Mouse (Mus musculus) midbrain, embryonic 14.5 days (tissue): Measurements from ENCODE around the gene Rreb1. TPM values are rescaled to one million over a fixed set of nuclear protein-coding genes. Genes with fewer than 3 reads are reported as not detected.

Source experiments
- ATAC-seq: fragments of 200-750 bp; cut with Nextera tagmentation; 2 replicates; pipeline ENCODE4 v1.8.0; 2017; ENCODE audit warnings: moderate number of reproducible peaks, moderate library complexity; ENCODE audit not compliant: low FRiP score, low TSS enrichment
- DNase-seq: peaks from one replicate; pipeline ENCODE4 v3.0.0-alpha.2; 2015
- H3K27ac ChIP-seq: fragments of 300-500 bp; sonication (generic); replicated peaks from 2 replicates; pipeline ENCODE4 v1.5.1; 2014; ENCODE audit warnings: mild to moderate bottlenecking, low read depth, low read length, moderate library complexity
- H3K27me3 ChIP-seq: fragments of 300-500 bp; sonication (generic); 2 replicates; pipeline ENCODE4 v1.6.1; 2014; ENCODE audit warnings: low read length, control low read depth, mixed read lengths; ENCODE audit not compliant: control insufficient read depth, insufficient read depth
- H3K36me3 ChIP-seq: fragments of 300-500 bp; sonication (generic); 2 replicates; pipeline ENCODE4 v1.6.1; 2014; ENCODE audit warnings: low read length, control low read depth; ENCODE audit not compliant: control insufficient read depth, insufficient read depth
- H3K4me1 ChIP-seq: fragments of 300-500 bp; sonication (generic); 2 replicates; pipeline ENCODE4 v1.6.1; 2014; ENCODE audit warnings: mild to moderate bottlenecking, antibody characterized with exemption, low read length, control low read depth; ENCODE audit not compliant: control insufficient read depth, insufficient read depth
- H3K4me2 ChIP-seq: fragments of 300-500 bp; sonication (generic); 2 replicates; pipeline ENCODE4 v1.6.1; 2014; ENCODE audit warnings: mild to moderate bottlenecking, low read length, moderate library complexity
- H3K4me3 ChIP-seq: fragments of 300-500 bp; sonication (generic); replicated peaks from 2 replicates; pipeline ENCODE4 v1.5.1; 2014; ENCODE audit warnings: low read depth, low read length
- H3K9ac ChIP-seq: fragments of 300-500 bp; sonication (generic); replicated peaks from 2 replicates; pipeline ENCODE4 v1.6.1; 2014; ENCODE audit warnings: mild to moderate bottlenecking, low read length, moderate library complexity
- H3K9me3 ChIP-seq: fragments of 300-500 bp; sonication (generic); 2 replicates; pipeline ENCODE4 v1.6.1; 2016; ENCODE audit warnings: low read length, control low read depth, mixed read lengths; ENCODE audit not compliant: control insufficient read depth
- WGBS: fragments of 180-500 bp; shearing (Covaris S2); extraction: QIAGEN DNeasy Blood & Tissue Kit; methylation state at CpG from one replicate; pipeline ENCODE4 v1.1.7; 2014; 5-methylcytosine and 5-hydroxymethylcytosine counted together
- polyA plus RNA-seq: library from polyadenylated mRNA; unstranded; fragments of >200 nt; fragmentation: Nextera tagmentation; extraction: Ambion mirVana; gene quantifications from 2 replicates; pipeline ENCODE4 v1.2.1, GENCODE M21; 2014

The Rreb1 gene
- polyA plus RNA-seq, 1 experiment from 2014 or later = 3.9 TPM

GRCm38 (mm10) chr13:37776675-37777074, 1.5 kb upstream of the Rreb1 start:
- no peak overlapping the region for H3K27ac ChIP-seq

GRCm38 (mm10) chr13:37777351-37778146, 651 bp upstream of the Rreb1 start:
- 18% methylated on average over 25 of the region's 25 CpGs for WGBS
- ATAC-seq = peak; percentile 37
- no peaks in the 10 kb centered on the region for H3K9me3 ChIP-seq
- H3K27ac ChIP-seq = no peak overlapping the region
- H3K4me1 ChIP-seq = peaks cover 15% of the 10 kb centered on the region; the same call in 1 of the 2 replicates
- H3K27me3 ChIP-seq = peaks cover 29% of the 10 kb centered on the region; the same call in 1 of the 2 replicates
- peak overlapping the region; percentile 55 for H3K4me3 ChIP-seq
- H3K9ac ChIP-seq = peak overlapping the region; percentile 48; the same call in 1 of the 2 replicates
- no peaks in the 10 kb centered on the region for H3K36me3 ChIP-seq
- H3K4me2 ChIP-seq = peak overlapping the region; percentile 100
- DNase-seq = no peak

More at GRCm38 (mm10) chr13:37776675-37777074, 1.5 kb upstream of the Rreb1 start:
- Histone ChIP-seq H3K9ac (no peak overlapping the region), H3K9me3 (no peaks in the 10 kb centered on the region), H3K4me3 (no peak overlapping the region), H3K27me3 (peaks cover 29% of the 10 kb centered on the region; the same call in 1 of the 2 replicates), H3K36me3 (no peaks in the 10 kb centered on the region), H3K4me1 (peaks cover 15% of the 10 kb centered on the region; the same call in 1 of the 2 replicates), H3K4me2 (no peak overlapping the region)
- DNase-seq (no peak), ATAC-seq (no peak)

DNA sequence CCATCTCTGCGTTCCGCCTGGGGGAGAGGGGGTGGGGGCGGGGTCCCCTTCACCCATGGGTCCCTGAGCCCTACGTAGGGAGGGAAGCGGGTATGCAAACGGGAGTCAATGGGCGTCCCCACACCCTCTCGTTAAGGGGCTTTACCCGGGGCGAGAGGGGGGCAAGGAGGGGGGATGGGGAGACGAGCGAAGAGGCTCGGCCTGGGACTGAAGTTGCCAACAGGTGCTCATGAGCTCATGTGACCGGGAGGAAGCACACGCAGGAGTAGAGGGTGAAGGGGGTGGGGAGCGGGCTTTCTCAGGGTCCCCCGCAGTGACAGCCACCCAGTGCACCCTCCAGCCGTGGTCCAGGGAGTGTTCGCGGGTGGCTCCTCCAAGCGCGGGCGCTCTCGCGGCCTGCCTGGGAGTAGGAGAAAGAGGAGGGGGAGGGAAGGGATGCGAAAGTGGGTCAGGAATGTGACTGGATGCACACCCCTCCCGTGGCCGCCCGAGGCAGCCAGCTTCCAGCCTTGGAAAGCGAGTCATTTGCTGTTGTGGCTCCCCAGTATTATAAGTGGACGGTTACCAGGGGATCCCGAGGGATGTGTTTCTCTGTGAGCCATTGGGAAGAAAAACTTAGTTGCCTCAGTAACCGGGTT, 513 bp downstream of the Rreb1 start:
- DNase-seq (peak; percentile 70), ATAC-seq (peak; percentile 61)
- Histone ChIP-seq H3K27ac (no peak overlapping the region), H3K27me3 (peaks cover 29% of the 10 kb centered on the region; the same call in 1 of the 2 replicates), H3K36me3 (no peaks in the 10 kb centered on the region), H3K4me2 (peak overlapping the region; percentile 100), H3K9me3 (no peaks in the 10 kb centered on the region), H3K9ac (peak overlapping the region; percentile 48), H3K4me1 (peaks cover 15% of the 10 kb centered on the region; the same call in 1 of the 2 replicates), H3K4me3 (peak overlapping the region; percentile 55)
- under 1% methylated on average over 33 of the region's 33 CpGs for WGBS

DNA sequence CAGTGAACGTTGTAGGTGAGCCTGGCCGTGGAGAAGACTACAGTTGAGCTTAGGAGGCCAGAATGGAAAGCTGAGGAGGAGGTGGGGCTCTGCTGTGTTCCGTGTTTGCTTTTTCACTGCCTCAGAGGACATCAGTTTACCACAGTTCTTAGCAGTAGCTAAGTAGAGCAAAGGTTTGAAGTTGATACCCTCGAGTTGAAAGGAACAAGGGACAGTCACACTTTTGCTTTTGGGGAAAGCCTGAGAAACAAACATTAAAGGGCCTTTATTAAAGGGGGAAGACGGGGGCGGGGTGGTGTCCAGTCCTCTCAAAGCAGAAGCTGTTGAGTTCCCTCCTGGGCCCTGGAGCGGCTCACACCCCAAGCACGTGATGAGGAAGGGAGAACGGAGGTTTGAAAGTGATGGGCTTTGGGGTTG, 1.1 kb downstream of the Rreb1 start:
- WGBS = 3% methylated on average over 9 of the region's 9 CpGs

DNA sequence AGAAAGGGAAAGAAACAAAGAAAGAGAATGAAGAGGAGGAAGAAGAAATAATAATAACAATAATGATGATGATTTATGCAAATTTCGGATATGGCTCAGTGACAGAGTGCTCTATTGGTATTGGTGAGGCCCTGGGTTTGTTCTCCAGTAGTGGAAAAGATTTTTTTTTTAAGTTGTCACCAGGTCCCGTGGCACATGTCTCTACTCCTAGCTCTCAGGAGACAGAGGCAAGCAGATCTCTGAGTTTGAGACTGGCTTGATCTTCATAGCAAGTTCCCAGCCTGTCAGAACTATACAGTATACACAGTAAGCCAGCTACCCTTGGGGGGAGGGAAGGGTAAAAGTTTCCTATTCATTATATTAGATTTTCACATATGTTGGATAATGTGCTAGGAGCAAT, 3.4 kb downstream of the Rreb1 start:
- Histone ChIP-seq H3K9ac (no peak overlapping the region), H3K4me3 (no peak overlapping the region), H3K9me3 (no peaks in the 10 kb centered on the region), H3K27me3 (peaks cover 29% of the 10 kb centered on the region; the same call in 1 of the 2 replicates), H3K27ac (no peak overlapping the region), H3K4me2 (no peak overlapping the region), H3K4me1 (peaks cover 15% of the 10 kb centered on the region; the same call in 1 of the 2 replicates), H3K36me3 (no peaks in the 10 kb centered on the region)
- ATAC-seq = no peak
- DNase-seq = no peak
- WGBS = 79% methylated on average over 2 of the region's 2 CpGs

More for the DNA sequence above, 1.1 kb downstream of the Rreb1 start:
- peak overlapping the region; percentile 100 for H3K4me2 ChIP-seq
- H3K36me3 ChIP-seq = no peaks in the 10 kb centered on the region
- H3K27ac ChIP-seq = no peak overlapping the region
- peaks cover 15% of the 10 kb centered on the region; the same call in 1 of the 2 replicates for H3K4me1 ChIP-seq
- peak overlapping the region; percentile 55 for H3K4me3 ChIP-seq
- peaks cover 29% of the 10 kb centered on the region; the same call in 1 of the 2 replicates for H3K27me3 ChIP-seq
- H3K9ac ChIP-seq = no peak overlapping the region
- no peaks in the 10 kb centered on the region for H3K9me3 ChIP-seq
- DNase-seq = no peak
- ATAC-seq = peak; percentile 7; the same call in 1 of the 2 replicates

- WGBS = 87% methylated on average over 6 of the region's 6 CpGs
- Histone ChIP-seq H3K9ac (no peak overlapping the region), H3K27ac (no peak overlapping the region), H3K4me3 (no peak overlapping the region), H3K4me1 (peaks cover 15% of the 10 kb centered on the region; the same call in 1 of the 2 replicates), H3K36me3 (no peaks in the 10 kb centered on the region), H3K27me3 (peaks cover 28% of the 10 kb centered on the region; the same call in 1 of the 2 replicates), H3K4me2 (no peak overlapping the region), H3K9me3 (no peaks in the 10 kb centered on the region)
- ATAC-seq (no peak), DNase-seq (no peak)
Observed at GRCm38 (mm10) chr13:37782144-37782543, 3.9 kb downstream of the Rreb1 start.

- Histone ChIP-seq H3K36me3 (no peaks in the 10 kb centered on the region), H3K9me3 (no peaks in the 10 kb centered on the region), H3K9ac (no peak overlapping the region), H3K4me1 (0 out of 2 replicates have a peak, but pooled peaks cover 5% of the 10 kb centered on the region), H3K4me3 (no peak overlapping the region), H3K27ac (no peak overlapping the region), H3K27me3 (peaks cover 13% of the 10 kb centered on the region; the same call in 1 of the 2 replicates), H3K4me2 (no peak overlapping the region)
- no peak for ATAC-seq
- WGBS = 89% methylated on average over 6 of the region's 6 CpGs
- no peak for DNase-seq
Observed at GRCm38 (mm10) chr13:37783676-37784075, 5.5 kb downstream of the Rreb1 start.

DNA sequence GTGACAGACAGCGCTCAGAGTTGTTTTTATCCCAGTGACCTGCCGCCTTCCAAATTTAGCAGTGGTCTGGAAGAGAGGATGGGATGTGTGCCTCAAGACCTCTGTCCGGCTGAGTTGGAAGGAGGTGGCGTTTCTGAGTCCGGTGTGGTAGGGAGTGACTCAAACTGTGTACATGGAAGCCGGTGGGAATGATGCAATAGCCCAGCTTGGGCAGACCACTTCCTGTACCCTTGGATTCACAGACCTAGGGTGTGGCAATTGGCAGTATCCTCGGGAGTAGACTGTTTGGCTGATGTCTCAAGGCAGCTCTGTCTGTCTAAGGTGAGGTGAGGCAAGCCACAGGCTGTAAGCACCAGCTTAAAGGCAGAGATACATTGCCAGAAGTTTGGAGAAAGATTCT, 6.0 kb downstream of the Rreb1 start:
- H3K36me3 ChIP-seq = no peaks in the 10 kb centered on the region
- no peak overlapping the region for H3K4me3 ChIP-seq
- H3K27ac ChIP-seq = no peak overlapping the region
- H3K27me3 ChIP-seq = peaks cover 7% of the 10 kb centered on the region; the same call in 1 of the 2 replicates
- no peak for DNase-seq
- ATAC-seq = no peak
- H3K4me2 ChIP-seq = no peak overlapping the region
- no peaks in the 10 kb centered on the region for H3K9me3 ChIP-seq
- H3K4me1 ChIP-seq = no peaks in the 10 kb centered on the region
- no peak overlapping the region for H3K9ac ChIP-seq
- WGBS = 89% methylated on average over 7 of the region's 7 CpGs
